Mouse (Mus musculus) myocyte (in vitro differentiated cells): ENCODE data around the gene Vmn1r165. TPM values are rescaled to one million over a fixed set of nuclear protein-coding genes. Genes with fewer than 3 reads are reported as not detected.
"Not testable (repeated sequence)": the region's sequence is repeated elsewhere in the genome, so short reads cannot be mapped to it uniquely, and the experiment has no call there.

Experiments
- H3K27me3 ChIP-seq: one replicate; pipeline ENCODE4 v1.6.1; 2011; ENCODE audit not compliant: control insufficient read depth, insufficient read depth, insufficient read length
- H3K36me3 ChIP-seq: one replicate; pipeline ENCODE4 v1.6.1; 2011; ENCODE audit not compliant: control insufficient read depth, insufficient read depth
- H3K4me2 ChIP-seq: one replicate; pipeline ENCODE4 v1.6.1; 2011; ENCODE audit warnings: low read depth, control low read depth
- H3K4me3 ChIP-seq: one replicate; pipeline ENCODE4 v1.5.1; 2011; ENCODE audit warnings: mild to moderate bottlenecking, control low read depth, moderate library complexity
- H3K79me2 ChIP-seq: one replicate; pipeline ENCODE4 v1.6.1; 2011; ENCODE audit not compliant: control insufficient read depth, insufficient read depth
- H3ac ChIP-seq: one replicate; pipeline ENCODE4 v1.6.1; 2011; ENCODE audit not compliant: control insufficient read depth, insufficient read length
- polyA plus RNA-seq: library from polyadenylated mRNA; unstranded; fragments of >200 nt; fragmentation: generic; extraction: Trizol; gene quantifications from one replicate; pipeline ENCODE4 v1.2.1, GENCODE M21; 2012; ENCODE audit warnings: missing spikeins

Vmn1r165 gene
- not detected for polyA plus RNA-seq

- not testable (repeated sequence) for H3K4me2 ChIP-seq, H3K27me3 ChIP-seq, H3K79me2 ChIP-seq, H3K4me3 ChIP-seq, H3K36me3 ChIP-seq, H3ac ChIP-seq
These were observed at the start of gene Vmn1r165 for GRCm38 (mm10) chr7:23217032-23217431. Gene Vmn1r165 (plus strand): TSS chr7:23217332.

GRCm38 (mm10) chr7:23251582-23251981 lies 34.5 kb downstream of the Vmn1r165 start, which contains the start of gene Vmn1r166:
Gene Vmn1r166 (minus strand): TSS chr7:23251682.
- not testable (repeated sequence) for H3K4me2 ChIP-seq, H3ac ChIP-seq, H3K4me3 ChIP-seq, H3K79me2 ChIP-seq, H3K27me3 ChIP-seq, H3K36me3 ChIP-seq

Other genes with a start within 250 kb of the Vmn1r165 start
- not detected for gene Gm4214, start 232.7 kb upstream of the Vmn1r165 start, polyA plus RNA-seq
- gene Gm4216, start 197.4 kb upstream of the Vmn1r165 start, polyA plus RNA-seq, result not detected
- not detected for gene Vmn1r163, start 161.8 kb upstream of the Vmn1r165 start, polyA plus RNA-seq
- not detected for gene Gm8720, start 149.9 kb upstream of the Vmn1r165 start, polyA plus RNA-seq
- gene Gm10662, start 72.9 kb upstream of the Vmn1r165 start, polyA plus RNA-seq, result not detected
- not detected for gene Vmn1r166, start 34.4 kb downstream of the Vmn1r165 start, polyA plus RNA-seq
- gene Gm6902, start 61.6 kb downstream of the Vmn1r165 start, polyA plus RNA-seq, result not detected
- gene Nlrp4e, start 83.9 kb downstream of the Vmn1r165 start, polyA plus RNA-seq, result 1.5 TPM
- not detected for gene Nlrp5, start 168.6 kb downstream of the Vmn1r165 start, polyA plus RNA-seq